Mouse (Mus musculus) R1 (cell line): ENCODE data around the gene March1.

ENCODE experiments used
- DNase-seq: peaks from one replicate; pipeline ENCODE4 v3.0.0-alpha.2; 2018; ENCODE audit warnings: low read depth, low spot score

March1 gene

GRCm38 (mm10) chr8:66519149-66519548 lies 901.4 kb downstream of the March1 start:
- DNase-seq = no peak

GRCm38 (mm10) chr8:66520576-66520975 lies 902.9 kb downstream of the March1 start:
- DNase-seq = no peak
